Mouse (Mus musculus) Muller cell, postnatal 12 days (primary cell): ENCODE measurements around the gene Fam71f1.

Experiments
- DNase-seq: peaks from one replicate; pipeline ENCODE4 v3.0.0-alpha.2; 2015; ENCODE audit errors: inconsistent ontology term

Fam71f1 gene

GRCm38 (mm10) chr6:29318879-29319278 is at the start of gene Fam71f1:
TSS of gene Fam71f1 (plus strand) at chr6:29319140.
- peak; percentile 89 for DNase-seq

DNA sequence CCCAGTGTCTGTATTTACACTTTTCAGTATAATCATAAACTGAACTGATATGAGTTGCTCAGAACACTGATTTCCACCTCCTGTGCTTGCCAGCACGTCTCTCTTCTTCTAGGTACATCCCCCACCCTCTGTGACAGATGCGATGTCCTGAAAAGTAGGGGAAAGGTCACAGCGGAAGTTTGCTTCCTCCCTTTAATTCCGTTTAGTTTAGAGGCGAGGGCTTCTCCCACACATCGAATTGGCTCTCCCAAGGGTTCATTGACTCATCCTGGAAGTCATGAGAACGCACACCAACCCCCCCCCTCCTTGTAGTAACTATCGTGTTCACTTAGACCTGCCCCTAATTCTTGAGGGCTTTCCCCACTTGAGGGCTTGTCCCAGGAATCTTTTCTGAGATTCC is 48.0 kb upstream of the Fam71f1 start:
- DNase-seq = no peak

GRCm38 (mm10) chr6:29272312-29273072 is 46.4 kb upstream of the Fam71f1 start, which contains the start of gene Hilpda:
TSS of gene Hilpda (plus strand) at chr6:29272488.
- DNase-seq = peak; percentile 97

GRCm38 (mm10) chr6:29276746-29277145 is 42.2 kb upstream of the Fam71f1 start:
- DNase-seq = no peak

GRCm38 (mm10) chr6:29278513-29279267 is 40.2 kb upstream of the Fam71f1 start:
- DNase-seq = peak; percentile 66

- no peak for DNase-seq
These were observed 39.6 kb upstream of the Fam71f1 start, which contains the start of gene Fam71f2 for GRCm38 (mm10) chr6:29279293-29279692. TSS of gene Fam71f2 (plus strand) at chr6:29279593.

- peak; percentile 52 for DNase-seq
These were observed 38.3 kb upstream of the Fam71f1 start for GRCm38 (mm10) chr6:29280671-29281070.

- DNase-seq = no peak
These were observed 32.1 kb upstream of the Fam71f1 start for GRCm38 (mm10) chr6:29286870-29287269.

GRCm38 (mm10) chr6:29287481-29287880 is 31.5 kb upstream of the Fam71f1 start:
- no peak for DNase-seq

GRCm38 (mm10) chr6:29287944-29288343 is 31.0 kb upstream of the Fam71f1 start:
- DNase-seq = no peak

DNA sequence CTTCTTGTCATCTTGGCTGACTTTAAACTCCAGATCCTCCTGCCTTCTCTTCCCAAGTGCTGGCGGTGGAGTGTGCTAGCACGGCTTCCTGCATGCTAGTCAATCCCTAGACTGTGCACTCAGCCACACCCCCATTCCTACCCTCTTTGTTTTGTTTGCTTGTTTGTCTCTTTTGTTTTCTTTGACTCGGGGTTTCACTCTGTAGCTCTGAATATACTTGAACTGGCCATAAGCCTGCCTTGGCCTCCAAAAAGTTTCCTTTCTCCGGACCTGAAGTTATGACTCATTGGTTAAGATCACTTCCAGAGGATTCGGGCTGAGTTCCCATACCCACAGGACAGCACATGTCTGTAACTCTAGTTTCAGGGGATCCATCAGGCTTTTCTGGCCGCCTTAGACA is 30.3 kb upstream of the Fam71f1 start:
- peak; percentile 11 for DNase-seq

- peak; percentile 39 for DNase-seq
These were observed 19.8 kb upstream of the Fam71f1 start for GRCm38 (mm10) chr6:29299112-29299511.

DNA sequence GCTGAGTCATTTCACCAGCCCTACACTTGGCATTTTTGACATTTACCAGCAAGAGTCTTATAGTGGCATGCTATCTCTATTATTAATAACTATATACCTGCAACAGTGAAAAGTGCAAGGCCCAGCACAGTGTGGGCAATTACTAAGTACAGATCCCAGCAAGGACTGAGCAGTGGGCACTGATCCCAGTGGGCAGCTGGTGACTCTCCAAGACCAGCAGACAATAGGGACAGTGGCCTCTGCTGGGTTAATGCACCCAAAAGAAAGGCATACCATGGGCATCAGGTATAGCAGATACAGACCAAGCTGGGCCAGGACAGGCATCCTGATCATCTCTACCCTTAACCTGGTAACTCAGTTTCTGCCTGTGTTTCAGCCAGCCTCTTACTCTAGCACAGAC is 15.7 kb upstream of the Fam71f1 start:
- DNase-seq = no peak

GRCm38 (mm10) chr6:29303726-29304125 is 15.2 kb upstream of the Fam71f1 start:
- no peak for DNase-seq

DNA sequence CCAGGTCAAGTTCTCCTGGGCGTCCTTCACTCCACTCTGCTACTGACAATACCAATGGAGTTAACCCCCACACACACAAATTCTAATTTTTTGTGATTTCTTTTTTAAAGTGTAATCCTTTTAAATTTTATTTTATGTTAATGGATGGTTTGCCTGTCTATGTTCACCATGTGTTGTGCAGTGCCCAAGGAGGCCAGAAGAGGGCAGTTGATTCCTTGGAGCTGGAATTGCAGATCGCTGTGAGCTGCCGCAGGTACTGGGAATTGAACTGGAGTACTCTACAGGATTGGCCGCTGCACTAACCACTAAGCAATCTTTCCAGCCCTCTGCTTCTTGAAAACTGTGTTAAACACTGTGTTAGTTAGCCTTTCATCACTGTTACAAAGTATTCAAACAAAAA is 13.5 kb upstream of the Fam71f1 start:
- DNase-seq = no peak

DNA sequence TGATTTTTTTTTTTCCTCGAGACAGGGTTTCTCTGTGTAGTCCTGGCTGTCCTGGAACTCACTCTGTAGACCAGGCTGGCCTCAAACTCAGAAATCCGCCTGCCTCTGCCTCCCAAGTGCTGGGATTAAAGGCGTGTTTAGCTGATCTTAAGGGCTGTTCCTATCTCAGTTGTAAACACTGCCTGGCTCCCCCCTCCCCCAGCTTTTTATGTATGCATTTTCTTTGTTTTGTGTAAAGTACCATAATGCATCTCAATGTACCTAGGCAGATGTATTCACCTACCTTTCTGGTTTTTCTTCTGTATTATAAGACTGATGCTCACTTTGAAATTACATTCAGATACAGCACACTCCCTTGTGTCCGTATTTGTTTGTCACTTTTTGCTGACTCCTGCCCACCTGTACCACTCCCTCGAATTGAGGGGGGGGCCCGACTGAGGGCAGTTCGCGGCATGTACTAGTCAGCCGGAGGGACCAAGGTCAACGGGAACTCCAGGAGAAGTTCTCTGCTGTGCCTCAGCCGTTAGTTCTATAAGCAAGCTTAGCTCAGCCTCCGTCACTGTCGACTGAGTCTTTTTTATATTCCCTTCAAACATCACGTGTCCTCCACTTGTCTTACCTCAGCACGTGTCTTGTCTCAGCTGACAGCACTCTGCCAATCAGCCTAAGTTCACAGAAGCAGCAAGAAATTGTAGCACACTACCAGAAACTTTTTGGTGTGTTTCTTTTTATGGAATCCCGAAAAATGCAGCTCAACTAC is 9.9 kb upstream of the Fam71f1 start:
- no peak for DNase-seq

- no peak for DNase-seq
These were observed 5.2 kb upstream of the Fam71f1 start for GRCm38 (mm10) chr6:29313690-29314202.

GRCm38 (mm10) chr6:29317286-29317685 is 1.7 kb upstream of the Fam71f1 start:
- DNase-seq = peak; percentile 83

DNA sequence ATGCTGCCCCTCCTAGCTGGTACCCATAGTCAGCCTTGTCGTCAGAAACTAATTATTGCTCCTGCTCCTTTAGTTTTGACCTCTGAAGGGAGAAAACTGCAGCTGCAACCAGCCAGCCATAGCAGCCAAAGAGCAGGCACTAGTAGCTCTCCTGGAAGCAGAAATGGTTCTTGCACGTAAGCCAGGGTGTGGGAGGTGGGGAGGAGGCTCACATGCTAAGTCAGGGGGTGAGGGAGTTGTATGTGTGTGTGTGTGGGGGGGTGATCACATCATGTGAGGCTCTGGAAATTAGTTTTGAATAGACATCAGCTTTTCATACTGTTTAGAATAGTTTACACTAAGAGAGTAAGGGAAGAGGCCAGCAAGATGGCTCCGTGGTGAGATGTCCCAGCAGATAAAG is 999 bp upstream of the Fam71f1 start:
- DNase-seq = peak; percentile 6

- DNase-seq = no peak
These were observed 2.6 kb downstream of the Fam71f1 start for GRCm38 (mm10) chr6:29321586-29321985.

- no peak for DNase-seq
These were observed 3.2 kb downstream of the Fam71f1 start for GRCm38 (mm10) chr6:29322147-29322546.

DNA sequence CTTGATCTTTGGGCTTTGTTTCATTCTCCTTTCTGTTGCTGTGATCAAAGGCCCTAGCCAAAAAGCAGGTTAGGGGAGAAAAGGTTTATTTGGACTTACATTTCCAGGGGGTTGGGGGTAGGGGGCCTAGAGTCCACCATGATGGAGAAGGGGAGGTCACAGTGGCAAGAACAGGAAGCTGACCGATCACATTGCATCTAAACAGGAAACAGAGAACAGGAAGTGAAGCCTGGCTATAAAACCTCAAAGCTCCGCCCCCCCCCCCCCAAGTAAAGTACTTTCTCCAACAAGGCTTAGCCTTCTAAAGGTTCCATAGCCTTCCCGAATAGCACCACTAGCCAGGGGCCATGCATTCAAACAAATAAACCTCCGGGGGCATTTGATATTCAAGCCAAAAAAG is 3.8 kb downstream of the Fam71f1 start:
- no peak for DNase-seq
